Mouse (Mus musculus) cerebellum, postnatal 14 days (tissue): ENCODE measurements around the gene 1700030K09Rik.

ENCODE experiments used
- DNase-seq, 2 experiments: peaks; one replicate each; pipeline ENCODE4 v3.0.0; 2021; ENCODE audit warnings: mixed read lengths in 2 of 2

The 1700030K09Rik gene

GRCm38 (mm10) chr8:72459881-72460533 lies 16.3 kb downstream of the 1700030K09Rik start:
- no peak for DNase-seq

- no peak for DNase-seq
These were observed 20.5 kb downstream of the 1700030K09Rik start for GRCm38 (mm10) chr8:72464211-72464610.

GRCm38 (mm10) chr8:72469243-72469642 lies 25.6 kb downstream of the 1700030K09Rik start:
- no peak for DNase-seq

GRCm38 (mm10) chr8:72469984-72470383 lies 26.3 kb downstream of the 1700030K09Rik start:
- no peak for DNase-seq

GRCm38 (mm10) chr8:72470684-72471083 lies 27.0 kb downstream of the 1700030K09Rik start:
- DNase-seq: peak in 1 of 2 experiments; percentile 46

- DNase-seq: peak; percentile 96 to 97
These were observed 31.3 kb downstream of the 1700030K09Rik start, which contains the start of gene Cherp for GRCm38 (mm10) chr8:72474826-72475546. Cherp (minus strand) TSS chr8:72475226.

- DNase-seq: peak in 1 of 2 experiments; percentile 41
These were observed 41.9 kb downstream of the 1700030K09Rik start for GRCm38 (mm10) chr8:72485456-72486199.

GRCm38 (mm10) chr8:72487014-72487413 lies 43.3 kb downstream of the 1700030K09Rik start:
- DNase-seq: no peak

- DNase-seq: peak in 1 of 2 experiments; percentile 50
These were observed 47.3 kb downstream of the 1700030K09Rik start for GRCm38 (mm10) chr8:72491017-72491416.

- peak in 1 of 2 experiments; percentile 53 for DNase-seq
These were observed 48.3 kb downstream of the 1700030K09Rik start, which contains the start of gene Slc35e1 for GRCm38 (mm10) chr8:72491680-72492621. Slc35e1 (minus strand) TSS chr8:72492614.

- peak; percentile 99 to 100 for DNase-seq
These were observed 49.0 kb downstream of the 1700030K09Rik start for GRCm38 (mm10) chr8:72492622-72493081.

DNA sequence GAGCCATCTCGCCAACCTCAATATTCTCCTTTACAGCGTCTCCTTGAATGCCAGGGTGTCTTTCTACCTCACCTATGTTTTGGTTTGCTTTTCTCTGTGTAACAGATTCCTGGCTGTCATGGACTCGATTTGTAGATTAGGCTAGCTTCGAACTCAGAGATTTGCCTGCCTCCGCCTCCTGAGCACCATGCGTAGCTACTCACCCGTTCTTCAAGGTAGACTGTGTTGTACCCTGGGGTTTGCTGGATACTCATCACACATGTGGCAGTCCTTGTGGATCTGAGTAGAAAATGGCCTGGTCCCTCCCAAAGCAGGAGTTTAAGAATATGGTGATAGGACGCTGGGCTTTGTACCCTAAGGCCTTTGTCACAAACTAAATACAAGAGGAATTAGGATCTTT lies 49.7 kb downstream of the 1700030K09Rik start:
- no peak for DNase-seq

DNA sequence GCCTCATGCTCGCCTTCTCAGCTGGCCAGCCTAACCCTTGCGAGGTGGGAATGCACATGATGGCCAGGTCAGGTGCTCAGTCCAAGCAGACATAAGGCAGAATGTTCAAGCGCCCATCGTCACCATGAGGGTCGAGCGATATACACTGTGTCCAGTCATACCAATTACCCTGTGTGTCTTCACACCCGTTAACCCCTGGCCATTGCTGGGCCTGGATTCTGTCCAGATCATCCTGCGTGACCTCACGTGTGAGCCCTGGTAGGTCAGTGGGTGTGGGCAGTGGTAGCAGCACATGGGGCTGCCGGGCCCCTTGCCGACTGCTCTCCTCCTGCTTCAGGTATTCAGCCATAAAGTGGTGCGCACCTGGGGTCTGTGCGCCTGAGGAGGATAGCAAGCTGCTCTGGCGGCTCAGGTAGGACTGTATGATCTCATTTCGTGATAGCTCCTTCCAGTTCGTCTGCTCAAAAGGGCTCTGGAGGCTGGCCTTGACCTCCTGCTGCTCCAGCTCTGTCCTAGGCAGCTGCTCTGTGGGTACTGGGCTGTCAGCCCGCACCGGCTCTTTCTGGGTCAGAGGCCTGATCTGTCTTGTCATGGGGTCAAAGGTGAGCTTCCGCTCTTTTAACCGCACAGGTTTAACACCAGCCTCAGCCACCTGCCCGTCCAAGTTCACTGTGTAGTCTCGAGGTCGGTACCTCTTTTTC lies 51.9 kb downstream of the 1700030K09Rik start:
- DNase-seq: no peak

DNA sequence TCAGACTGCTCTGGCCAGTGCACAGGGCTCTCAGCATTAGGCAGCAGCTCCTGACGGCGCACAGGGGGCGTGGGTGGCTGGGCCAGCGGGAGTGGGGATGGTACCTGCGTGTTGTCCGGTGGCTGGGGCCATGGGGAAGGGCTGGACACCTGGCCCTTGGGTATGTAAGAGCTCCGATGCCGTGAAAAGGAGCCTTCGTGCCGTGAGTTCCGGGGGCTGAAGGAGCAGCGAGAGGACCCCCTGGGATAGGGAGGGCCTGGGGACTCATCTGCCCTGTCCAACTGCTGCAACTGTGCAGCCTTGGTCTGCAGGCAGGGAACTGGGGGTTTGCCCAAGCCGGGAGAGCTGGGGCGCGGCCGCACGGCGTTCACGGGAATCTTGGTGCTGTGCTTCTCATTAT lies 52.5 kb downstream of the 1700030K09Rik start:
- DNase-seq: no peak

- peak in 1 of 2 experiments; percentile 61 for DNase-seq
These were observed 54.2 kb downstream of the 1700030K09Rik start for GRCm38 (mm10) chr8:72497911-72498310.

- no peak for DNase-seq
These were observed 54.8 kb downstream of the 1700030K09Rik start for GRCm38 (mm10) chr8:72498527-72498926.

- DNase-seq: no peak
These were observed 56.0 kb downstream of the 1700030K09Rik start for GRCm38 (mm10) chr8:72499521-72500284.

DNA sequence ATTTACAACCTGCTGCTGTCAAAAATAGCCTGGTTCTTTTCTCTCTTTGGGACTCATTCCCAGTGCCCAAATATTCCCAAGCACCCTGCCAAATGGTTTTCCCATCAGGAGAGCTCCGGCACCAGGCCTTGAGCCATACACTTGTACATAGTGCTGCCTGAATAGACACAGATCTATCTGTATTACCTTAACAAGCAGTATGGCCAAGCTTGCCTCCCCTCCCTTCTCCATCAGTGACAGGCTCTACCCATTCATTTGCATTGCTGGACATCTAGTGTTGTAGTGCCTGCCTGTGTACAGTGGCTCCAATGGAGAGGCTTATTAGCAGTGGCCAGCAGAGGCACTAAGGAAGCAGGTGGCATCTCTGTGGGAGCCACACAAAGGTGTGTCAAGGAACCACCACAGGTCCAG lies 56.8 kb downstream of the 1700030K09Rik start:
- peak; percentile 73 to 87 for DNase-seq

GRCm38 (mm10) chr8:72504137-72504536 lies 60.5 kb downstream of the 1700030K09Rik start:
- peak; percentile 70 to 86 for DNase-seq

DNA sequence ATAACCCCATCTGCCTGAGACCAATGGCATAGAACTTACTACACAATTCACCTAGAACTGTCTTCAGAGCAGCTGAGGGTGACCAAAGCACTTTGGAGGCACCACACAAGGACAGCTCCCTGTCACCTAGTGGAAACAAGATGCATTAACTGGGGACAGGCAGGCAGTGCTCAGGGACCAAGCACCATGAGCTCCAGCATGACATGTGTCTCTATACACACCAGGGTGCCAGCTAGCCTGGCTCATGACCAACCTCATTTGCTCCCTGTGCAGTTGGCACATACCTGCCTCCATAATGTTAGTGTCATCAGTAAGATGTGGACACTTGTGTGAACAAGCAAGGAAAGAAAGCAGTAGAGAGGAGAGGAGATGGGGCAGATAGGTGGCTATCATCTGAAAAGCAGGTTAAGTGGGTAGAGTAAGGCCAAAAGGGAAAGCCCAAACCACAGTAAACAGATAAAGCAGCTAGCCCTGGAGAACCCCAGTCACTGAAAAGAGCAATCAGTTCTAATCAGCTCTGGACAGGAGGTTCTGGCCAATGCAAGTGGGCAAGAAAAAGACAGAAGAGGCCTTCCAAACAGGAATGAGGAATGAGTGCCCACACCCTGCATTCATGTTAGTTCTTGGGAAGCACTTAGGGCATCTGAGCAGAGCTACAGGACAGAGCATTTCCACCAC lies 61.1 kb downstream of the 1700030K09Rik start:
- DNase-seq: peak; percentile 84 to 86
